19 mouse cellular contexts compared by ENCODE assay signal in the genomic region with DNA sequence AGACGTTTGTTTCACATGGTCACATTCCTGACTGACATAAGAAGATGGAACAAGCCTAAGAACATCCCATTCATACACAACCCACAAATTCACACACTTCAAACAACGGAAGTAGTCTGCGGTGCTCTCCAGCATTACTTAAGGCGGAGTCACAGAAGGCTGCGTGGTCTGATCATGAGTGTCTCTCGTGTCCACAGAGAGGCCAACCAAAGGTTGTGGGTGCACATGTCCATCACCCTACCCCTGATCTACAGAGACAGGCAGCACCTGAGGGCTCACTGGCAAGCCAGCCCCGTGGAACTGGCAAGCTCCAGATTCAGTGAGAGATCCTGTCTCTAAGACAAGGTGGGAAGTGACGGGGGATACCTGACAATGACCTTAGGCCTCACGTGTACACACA. TPM values are rescaled to one million over a fixed set of nuclear protein-coding genes. Genes with fewer than 3 reads are reported as not detected.
A peak's percentile ranks its signal among the peaks of the same experiment; 100 is the strongest.
DNase-seq lines count a peak whose midpoint lies in the region; ATAC-seq lines count a peak whose summit lies in the region.
"Had no signal": no experiment of that assay in that cellular context is flagged by ENCODE, and none has a peak within 500 bp of the region (broad histone marks: within the 10 kb centered on the region; RNA-seq: fewer than 3 reads in every experiment).

No protein-coding gene starts in this region.

- no peak overlapping the region for H3K27ac ChIP-seq in hindbrain, embryonic 12.5 days
- H3K27ac ChIP-seq in hindbrain, embryonic 16.5 days (ENCODE audit: low read depth, low read length): no peak overlapping the region
- peak overlapping the region; percentile 49; the same call in 1 of the 2 replicates for H3K27ac ChIP-seq in lung, embryonic 15.5 days
- H3K27ac ChIP-seq in hindbrain, embryonic 14.5 days: peak overlapping the region; percentile 43; the same call in 1 of the 2 replicates
- H3K27ac ChIP-seq: liver, embryonic 13.5 days had no signal

- H3K9ac ChIP-seq in hindbrain, embryonic 12.5 days: no peak overlapping the region
- H3K9ac ChIP-seq in hindbrain, embryonic 16.5 days (ENCODE audit: low read depth, low read length): no peak overlapping the region
- no peak overlapping the region for H3K9ac ChIP-seq in lung, embryonic 15.5 days
- H3K9ac ChIP-seq in hindbrain, embryonic 14.5 days: no peak overlapping the region
- H3K9ac ChIP-seq: embryonic facial prominence, embryonic 12.5 days; liver, embryonic 13.5 days; neural tube, embryonic 12.5 days; stomach, embryonic 15.5 days had no signal

- ATAC-seq in frontal cortex, adult (ENCODE audit: low TSS enrichment): 0 out of 2 replicates have a peak, but pooled peaks have one; percentile 0
- ATAC-seq in hindbrain, embryonic 12.5 days (ENCODE audit: low FRiP score): 0 out of 2 replicates have a peak, but pooled peaks have one; percentile 21
- no peak for ATAC-seq in hindbrain, embryonic 16.5 days
- no peak for ATAC-seq in lung, embryonic 15.5 days (ENCODE audit: borderline replicate concordance, extremely low read depth, low FRiP score, low TSS enrichment)
- ATAC-seq in hindbrain, embryonic 14.5 days (ENCODE audit: low FRiP score): no peak
- ATAC-seq in granulocyte monocyte progenitor cell, adult 5-6 weeks (replicated peaks; ENCODE audit: poor library complexity, severe bottlenecking): no peak

- no peak overlapping the region for H3K4me2 ChIP-seq in hindbrain, embryonic 12.5 days (replicated peaks)
- no peak overlapping the region for H3K4me2 ChIP-seq in hindbrain, embryonic 16.5 days (ENCODE audit: low read length)
- no peak overlapping the region for H3K4me2 ChIP-seq in lung, embryonic 15.5 days
- no peak overlapping the region for H3K4me2 ChIP-seq in hindbrain, embryonic 14.5 days (replicated peaks)
- H3K4me2 ChIP-seq: embryonic facial prominence, embryonic 12.5 days; liver, embryonic 13.5 days; neural tube, embryonic 12.5 days; stomach, embryonic 15.5 days had no signal

- no peak overlapping the region for H3K4me3 ChIP-seq in hindbrain, embryonic 12.5 days
- no peak overlapping the region for H3K4me3 ChIP-seq in hindbrain, embryonic 16.5 days (ENCODE audit: low read length)
- no peak overlapping the region for H3K4me3 ChIP-seq in lung, embryonic 15.5 days
- H3K4me3 ChIP-seq in hindbrain, embryonic 14.5 days (replicated peaks; ENCODE audit: low read length): no peak overlapping the region
- H3K4me3 ChIP-seq: embryonic facial prominence, embryonic 12.5 days; liver, embryonic 13.5 days; megakaryocyte, embryonic 14.5 days; neural tube, embryonic 12.5 days; stomach, embryonic 15.5 days had no signal

- WGBS in hindbrain, embryonic 12.5 days: 79% methylated on average over 9 of the region's 9 CpGs
- WGBS in hindbrain, embryonic 16.5 days: 82% methylated on average over 9 of the region's 9 CpGs
- WGBS in lung, embryonic 15.5 days: 36% methylated on average over 9 of the region's 9 CpGs
- WGBS in hindbrain, embryonic 14.5 days: 80% methylated on average over 9 of the region's 9 CpGs

- no peak for DNase-seq in frontal cortex, postnatal 25 days (ENCODE audit: low spot score in 2 of 2)
- DNase-seq in lung, postnatal 10 days: no peak
- DNase-seq in hindbrain, embryonic 14.5 days (ENCODE audit: low spot score): no peak
- DNase-seq: B cell, adult 2 months; cerebellum, adult 11-12 months; gastrocnemius, postnatal 10 days; layer of hippocampus, postnatal 36 days; left cerebral cortex, postnatal 4 days; liver, embryonic 13.5 days; lung, postnatal 14 days had no signal

- no peaks in the 10 kb centered on the region for H3K27me3 ChIP-seq in hindbrain, embryonic 12.5 days
- H3K27me3 ChIP-seq in hindbrain, embryonic 16.5 days (replicated peaks; ENCODE audit: control insufficient read depth, insufficient read depth, low read length): no peaks in the 10 kb centered on the region
- no peaks in the 10 kb centered on the region for H3K27me3 ChIP-seq in lung, embryonic 15.5 days
- no peaks in the 10 kb centered on the region for H3K27me3 ChIP-seq in hindbrain, embryonic 14.5 days (ENCODE audit: control insufficient read depth, insufficient read depth, low read length)
- H3K27me3 ChIP-seq: embryonic facial prominence, embryonic 12.5 days; neural tube, embryonic 12.5 days; stomach, embryonic 15.5 days had no signal

- no peaks in the 10 kb centered on the region for H3K9me3 ChIP-seq in hindbrain, embryonic 12.5 days (replicated peaks)
- no peaks in the 10 kb centered on the region for H3K9me3 ChIP-seq in hindbrain, embryonic 16.5 days (ENCODE audit: control insufficient read depth, low read length)
- H3K9me3 ChIP-seq in lung, embryonic 15.5 days: no peaks in the 10 kb centered on the region
- H3K9me3 ChIP-seq in hindbrain, embryonic 14.5 days (ENCODE audit: control insufficient read depth, low read length): no peaks in the 10 kb centered on the region
- H3K9me3 ChIP-seq: embryonic facial prominence, embryonic 12.5 days; liver, embryonic 13.5 days; megakaryocyte, embryonic 14.5 days; neural tube, embryonic 12.5 days; stomach, embryonic 15.5 days had no signal

- peaks cover 5% of the 10 kb centered on the region; the same call in 1 of the 2 replicates for H3K36me3 ChIP-seq in hindbrain, embryonic 12.5 days
- no peaks in the 10 kb centered on the region for H3K36me3 ChIP-seq in hindbrain, embryonic 16.5 days (ENCODE audit: control insufficient read depth, insufficient read depth, low read length)
- no peaks in the 10 kb centered on the region for H3K36me3 ChIP-seq in lung, embryonic 15.5 days
- H3K36me3 ChIP-seq in hindbrain, embryonic 14.5 days (replicated peaks; ENCODE audit: control insufficient read depth, insufficient read depth): peaks cover 3% of the 10 kb centered on the region
- H3K36me3 ChIP-seq: embryonic facial prominence, embryonic 12.5 days; liver, embryonic 13.5 days; stomach, embryonic 15.5 days had no signal

- H3K4me1 ChIP-seq in hindbrain, embryonic 12.5 days: peaks cover 56% of the 10 kb centered on the region
- peaks cover 35% of the 10 kb centered on the region for H3K4me1 ChIP-seq in hindbrain, embryonic 16.5 days (ENCODE audit: control insufficient read depth, insufficient read depth, low read depth, low read length)
- H3K4me1 ChIP-seq in lung, embryonic 15.5 days: peaks cover 79% of the 10 kb centered on the region
- peaks cover 38% of the 10 kb centered on the region for H3K4me1 ChIP-seq in hindbrain, embryonic 14.5 days (replicated peaks; ENCODE audit: control insufficient read depth, insufficient read depth, low read length)

RNA-seq across cellular contexts. Expression of a gene that starts 47.0 kb away (rescaled TPM):
- polyA plus RNA-seq in hindbrain, embryonic 12.5 days (2016; fragmentation: Nextera tagmentation; extraction: Ambion mirVana): 4.6 and 4.9 TPM in 2 replicates
- polyA plus RNA-seq in hindbrain, embryonic 16.5 days (2015; fragmentation: Nextera tagmentation; extraction: Ambion mirVana): 4.7 and 5.4 TPM in 2 replicates
- 2.0 and 2.6 TPM in 2 replicates for polyA plus RNA-seq in lung, embryonic 15.5 days (2015; fragmentation: Nextera tagmentation; extraction: Ambion mirVana)
- polyA plus RNA-seq in hindbrain, embryonic 14.5 days (2014; fragmentation: Nextera tagmentation; extraction: Ambion mirVana): 4.9 TPM in 2 replicates
- 0.53 TPM in 1 of 2 replicates, not detected in the other for total RNA-seq in granulocyte monocyte progenitor cell, adult 5-6 weeks (2014; fragmentation: Nextera tagmentation)
- total RNA-seq in granulocyte monocyte progenitor cell, adult 5-6 weeks (2017): under 0.01 and 0.13 TPM in 2 replicates

Comparison
In these comparisons a context has a peak if more than half of its experiments do, and no peak if none do; other contexts are left out.
1. ATAC-seq: peak in frontal cortex, adult (single experiment) and hindbrain, embryonic 12.5 days (single experiment); none in hindbrain, embryonic 16.5 days (single experiment), lung, embryonic 15.5 days (single experiment), hindbrain, embryonic 14.5 days (single experiment) and granulocyte monocyte progenitor cell, adult 5-6 weeks (single experiment).
2. H3K27ac ChIP-seq: peak in lung, embryonic 15.5 days (single experiment) and hindbrain, embryonic 14.5 days (single experiment); none in hindbrain, embryonic 12.5 days (single experiment) and hindbrain, embryonic 16.5 days (single experiment).